Mouse (Mus musculus): ENCODE measurements around the gene Amz1. TPM values are rescaled to one million over a fixed set of nuclear protein-coding genes. Genes with fewer than 3 reads are reported as not detected.

Gene Amz1
- polyA plus RNA-seq, 1 experiment, result 1.2 TPM

GRCm38 (mm10) chr5:140695987-140696386 is 27.9 kb upstream of the Amz1 start:
- Histone ChIP-seq H3K36me3 (ENCODE audit: control insufficient read depth, insufficient read depth) (peaks cover 4% of the 10 kb centered on the region), H3K4me3 (no peak overlapping the region)

GRCm38 (mm10) chr5:140699776-140700175 is 24.2 kb upstream of the Amz1 start:
- H3K27me3 ChIP-seq (ENCODE audit: control insufficient read depth, insufficient read depth, insufficient read length), result no peaks in the 10 kb centered on the region
- no peaks in the 10 kb centered on the region for H3K79me2 ChIP-seq (ENCODE audit: control insufficient read depth, insufficient read depth)
- no peaks in the 10 kb centered on the region for H3K36me3 ChIP-seq (ENCODE audit: control insufficient read depth, insufficient read depth)
- TF ChIP-seq CEBPB (IDR thresholded peaks at IDR 0.05; ENCODE audit: insufficient read depth, poor library complexity, severe bottlenecking) (no peak), TCF3 (IDR thresholded peaks at IDR 0.05; ENCODE audit: insufficient read length, low read depth) (no peak), REST (IDR thresholded peaks at IDR 0.05; ENCODE audit: insufficient read depth, insufficient read length) (no peak), POLR2AphosphoS2 (IDR thresholded peaks at IDR 0.05; ENCODE audit: insufficient read length, low read depth) (no peak), TCF12 (IDR thresholded peaks at IDR 0.05; ENCODE audit: insufficient read depth, poor library complexity, severe bottlenecking) (no peak)
- no peak overlapping the region for H3K4me3 ChIP-seq
- no peak overlapping the region for H3K4me2 ChIP-seq (ENCODE audit: low read depth)
- H3ac ChIP-seq (ENCODE audit: control insufficient read depth, insufficient read length), result no peak overlapping the region

More at GRCm38 (mm10) chr5:140695987-140696386, 27.9 kb upstream of the Amz1 start:
- Histone ChIP-seq H3K79me2 (ENCODE audit: control insufficient read depth, insufficient read depth) (no peaks in the 10 kb centered on the region), H3K4me2 (ENCODE audit: low read depth) (no peak overlapping the region), H3ac (ENCODE audit: control insufficient read depth, insufficient read length) (no peak overlapping the region), H3K27me3 (ENCODE audit: control insufficient read depth, insufficient read depth, insufficient read length) (no peaks in the 10 kb centered on the region)
- no peak for TF ChIP-seq MYOD1 (IDR thresholded peaks at IDR 0.05; ENCODE audit: control insufficient read depth in 1 of 3, insufficient read length in 2 of 3, low read depth in 2 of 3)
- TF ChIP-seq USF1 (IDR thresholded peaks at IDR 0.05; ENCODE audit: low read depth), result no peak
- no peak for TF ChIP-seq CEBPB (IDR thresholded peaks at IDR 0.05; ENCODE audit: insufficient read depth, poor library complexity, severe bottlenecking)
- TF ChIP-seq SRF (IDR thresholded peaks at IDR 0.05; ENCODE audit: control insufficient read depth, insufficient read length, low read depth), result no peak
- TF ChIP-seq TCF3 (IDR thresholded peaks at IDR 0.05; ENCODE audit: insufficient read length, low read depth), result no peak
- TF ChIP-seq POLR2A (IDR thresholded peaks at IDR 0.05; ENCODE audit: insufficient read length, low read depth), result no peak

GRCm38 (mm10) chr5:140701661-140702060 is 22.3 kb upstream of the Amz1 start:
- Histone ChIP-seq H3K27me3 (ENCODE audit: control insufficient read depth, insufficient read depth, insufficient read length) (no peaks in the 10 kb centered on the region), H3K36me3 (ENCODE audit: control insufficient read depth, insufficient read depth) (no peaks in the 10 kb centered on the region), H3K4me3 (peak overlapping the region; percentile 50), H3K4me2 (ENCODE audit: low read depth) (peak overlapping the region; percentile 74), H3ac (ENCODE audit: control insufficient read depth, insufficient read length) (peak overlapping the region; percentile 73), H3K79me2 (ENCODE audit: control insufficient read depth, insufficient read depth) (no peaks in the 10 kb centered on the region)
- TF ChIP-seq SRF (IDR thresholded peaks at IDR 0.05; ENCODE audit: control insufficient read depth, insufficient read length, low read depth) (no peak), CEBPB (IDR thresholded peaks at IDR 0.05; ENCODE audit: insufficient read depth, poor library complexity, severe bottlenecking) (no peak), TCF3 (IDR thresholded peaks at IDR 0.05; ENCODE audit: insufficient read length, low read depth) (no peak), USF1 (IDR thresholded peaks at IDR 0.05; ENCODE audit: low read depth) (no peak), TCF12 (IDR thresholded peaks at IDR 0.05; ENCODE audit: insufficient read depth, poor library complexity, severe bottlenecking) (no peak), E2F4 (IDR thresholded peaks at IDR 0.05; ENCODE audit: insufficient read depth) (no peak), MYOG (IDR thresholded peaks at IDR 0.05; ENCODE audit: control insufficient read depth in 1 of 3, insufficient read depth in 1 of 3, insufficient read length in 2 of 3, low read depth in 2 of 3) (no peak), MAX (IDR thresholded peaks at IDR 0.05; ENCODE audit: low read depth) (no peak), POLR2A (IDR thresholded peaks at IDR 0.05; ENCODE audit: insufficient read length, low read depth) (no peak), MYOD1 (IDR thresholded peaks at IDR 0.05; ENCODE audit: control insufficient read depth in 1 of 3, insufficient read length in 2 of 3, low read depth in 2 of 3) (no peak), REST (IDR thresholded peaks at IDR 0.05; ENCODE audit: insufficient read depth, insufficient read length) (no peak)

GRCm38 (mm10) chr5:140702103-140702513 is 21.8 kb upstream of the Amz1 start, which contains the start of gene Iqce:
Iqce (minus strand) TSS chr5:140702378.
- no peaks in the 10 kb centered on the region for H3K27me3 ChIP-seq (ENCODE audit: control insufficient read depth, insufficient read depth, insufficient read length)
- peaks cover 2% of the 10 kb centered on the region for H3K36me3 ChIP-seq (ENCODE audit: control insufficient read depth, insufficient read depth)
- peak within 1 kb of the TSS; percentile 50 for H3K4me3 ChIP-seq
- TF ChIP-seq MYOG (IDR thresholded peaks at IDR 0.05; ENCODE audit: control insufficient read depth in 1 of 3, insufficient read depth in 1 of 3, insufficient read length in 2 of 3, low read depth in 2 of 3) (no peak), REST (IDR thresholded peaks at IDR 0.05; ENCODE audit: insufficient read depth, insufficient read length) (no peak), CEBPB (IDR thresholded peaks at IDR 0.05; ENCODE audit: insufficient read depth, poor library complexity, severe bottlenecking) (no peak), POLR2A (IDR thresholded peaks at IDR 0.05; ENCODE audit: insufficient read length, low read depth) (peak; percentile 70), USF1 (IDR thresholded peaks at IDR 0.05; ENCODE audit: low read depth) (no peak), MAX (IDR thresholded peaks at IDR 0.05; ENCODE audit: low read depth) (no peak), MYOD1 (IDR thresholded peaks at IDR 0.05; ENCODE audit: control insufficient read depth in 1 of 3, insufficient read length in 2 of 3, low read depth in 2 of 3) (no peak), TCF3 (IDR thresholded peaks at IDR 0.05; ENCODE audit: insufficient read length, low read depth) (no peak), POLR2AphosphoS2 (IDR thresholded peaks at IDR 0.05; ENCODE audit: insufficient read length, low read depth) (peak; percentile 36), SRF (IDR thresholded peaks at IDR 0.05; ENCODE audit: control insufficient read depth, insufficient read length, low read depth) (no peak), TCF12 (IDR thresholded peaks at IDR 0.05; ENCODE audit: insufficient read depth, poor library complexity, severe bottlenecking) (no peak), E2F4 (IDR thresholded peaks at IDR 0.05; ENCODE audit: insufficient read depth) (no peak)
- H3K4me2 ChIP-seq (ENCODE audit: low read depth), result peak within 1 kb of the TSS; percentile 84
- H3K79me2 ChIP-seq (ENCODE audit: control insufficient read depth, insufficient read depth), result no peaks in the 10 kb centered on the region
- peak within 1 kb of the TSS; percentile 73 for H3ac ChIP-seq (ENCODE audit: control insufficient read depth, insufficient read length)

- no peaks in the 10 kb centered on the region for H3K27me3 ChIP-seq (ENCODE audit: control insufficient read depth, insufficient read depth, insufficient read length)
- no peaks in the 10 kb centered on the region for H3K79me2 ChIP-seq (ENCODE audit: control insufficient read depth, insufficient read depth)
- H3K4me2 ChIP-seq (ENCODE audit: low read depth), result peak overlapping the region; percentile 84
- H3K36me3 ChIP-seq (ENCODE audit: control insufficient read depth, insufficient read depth), result peaks cover 5% of the 10 kb centered on the region
- TF ChIP-seq REST (IDR thresholded peaks at IDR 0.05; ENCODE audit: insufficient read depth, insufficient read length) (no peak), E2F4 (IDR thresholded peaks at IDR 0.05; ENCODE audit: insufficient read depth) (no peak), CEBPB (IDR thresholded peaks at IDR 0.05; ENCODE audit: insufficient read depth, poor library complexity, severe bottlenecking) (no peak), MYOD1 (IDR thresholded peaks at IDR 0.05; ENCODE audit: control insufficient read depth in 1 of 3, insufficient read length in 2 of 3, low read depth in 2 of 3) (no peak), POLR2AphosphoS2 (IDR thresholded peaks at IDR 0.05; ENCODE audit: insufficient read length, low read depth) (no peak), SRF (IDR thresholded peaks at IDR 0.05; ENCODE audit: control insufficient read depth, insufficient read length, low read depth) (no peak), MAX (IDR thresholded peaks at IDR 0.05; ENCODE audit: low read depth) (no peak), MYOG (IDR thresholded peaks at IDR 0.05; ENCODE audit: control insufficient read depth in 1 of 3, insufficient read depth in 1 of 3, insufficient read length in 2 of 3, low read depth in 2 of 3) (no peak), USF1 (IDR thresholded peaks at IDR 0.05; ENCODE audit: low read depth) (no peak), TCF12 (IDR thresholded peaks at IDR 0.05; ENCODE audit: insufficient read depth, poor library complexity, severe bottlenecking) (no peak)
- H3K4me3 ChIP-seq, result peak overlapping the region; percentile 50
- H3ac ChIP-seq (ENCODE audit: control insufficient read depth, insufficient read length), result peak overlapping the region; percentile 73
These were observed 21.2 kb upstream of the Amz1 start for GRCm38 (mm10) chr5:140702618-140703175.

Data from myocyte (in vitro differentiated cells).